ENCODE assay signal across 15 mouse cellular contexts in genomic region chr3:30952273-30953070, GRCm38 (mm10). TPM values are rescaled to one million over a fixed set of nuclear protein-coding genes. Genes with fewer than 3 reads are reported as not detected.
A peak's percentile ranks its signal among the peaks of the same experiment; 100 is the strongest.
DNase-seq lines count a peak whose midpoint lies in the region; ATAC-seq and TF ChIP-seq lines count a peak whose summit lies in the region.
"Had no signal": no experiment of that assay in that cellular context is flagged by ENCODE, and none has a peak within 500 bp of the region (broad histone marks: within the 10 kb centered on the region; RNA-seq: fewer than 3 reads in every experiment).

No protein-coding gene starts in this region.

- no peaks in the 10 kb centered on the region for H3K9me3 ChIP-seq in hindbrain, embryonic 15.5 days
- H3K9me3 ChIP-seq in hindbrain, embryonic 12.5 days (replicated peaks) = no peaks in the 10 kb centered on the region
- no peaks in the 10 kb centered on the region for H3K9me3 ChIP-seq in CH12.LX (replicated peaks; ENCODE audit: low read length)
- no peaks in the 10 kb centered on the region for H3K9me3 ChIP-seq in intestine, postnatal 0 days (ENCODE audit: control insufficient read depth)
- H3K9me3 ChIP-seq: forebrain, embryonic 10.5 days; limb, embryonic 15.5 days; midbrain, embryonic 13.5 days had no signal

- WGBS in hindbrain, embryonic 15.5 days = 86% methylated on average over 12 of the region's 12 CpGs
- WGBS in hindbrain, embryonic 12.5 days = 92% methylated on average over 12 of the region's 12 CpGs
- WGBS in intestine, postnatal 0 days = 64% methylated on average over 12 of the region's 12 CpGs

- no peaks in the 10 kb centered on the region for H3K4me1 ChIP-seq in hindbrain, embryonic 15.5 days (replicated peaks)
- no peaks in the 10 kb centered on the region for H3K4me1 ChIP-seq in hindbrain, embryonic 12.5 days
- peaks cover 10 to 21% of the 10 kb centered on the region in 2 experiments for H3K4me1 ChIP-seq in CH12.LX (ENCODE audit: control insufficient read depth in 1 of 2, insufficient read depth in 2 of 2)
- no peaks in the 10 kb centered on the region for H3K4me1 ChIP-seq in intestine, postnatal 0 days (replicated peaks; ENCODE audit: control insufficient read depth, insufficient read depth, low read length)
- H3K4me1 ChIP-seq: forebrain, embryonic 10.5 days; limb, embryonic 15.5 days; midbrain, embryonic 13.5 days had no signal

- TF ChIP-seq POLR2A in CH12.LX (IDR thresholded peaks at IDR 0.05; ENCODE audit: low read depth, low read length) = peak; percentile 51

- TF ChIP-seq EP300 in CH12.LX (IDR thresholded peaks at IDR 0.05; ENCODE audit: low read length) = peak; percentile 99

- no peaks in the 10 kb centered on the region for H3K27me3 ChIP-seq in hindbrain, embryonic 15.5 days
- H3K27me3 ChIP-seq in hindbrain, embryonic 12.5 days = no peaks in the 10 kb centered on the region
- H3K27me3 ChIP-seq in CH12.LX (replicated peaks) = no peaks in the 10 kb centered on the region
- no peaks in the 10 kb centered on the region for H3K27me3 ChIP-seq in intestine, postnatal 0 days (replicated peaks; ENCODE audit: control insufficient read depth, insufficient read depth, low read length)
- H3K27me3 ChIP-seq: limb, embryonic 15.5 days; midbrain, embryonic 13.5 days had no signal

- no peak overlapping the region for H3K4me3 ChIP-seq in hindbrain, embryonic 15.5 days
- H3K4me3 ChIP-seq in hindbrain, embryonic 12.5 days = no peak overlapping the region
- peak overlapping the region in 1 of 3 experiments; percentile 1 for H3K4me3 ChIP-seq in CH12.LX (replicated peaks in 1 of 3; ENCODE audit: low read depth in 2 of 3, low read length in 2 of 3, poor library complexity in 1 of 3)
- H3K4me3 ChIP-seq in intestine, postnatal 0 days (ENCODE audit: low read depth, low read length) = no peak overlapping the region
- H3K4me3 ChIP-seq: forebrain, embryonic 10.5 days; limb, embryonic 15.5 days; midbrain, embryonic 13.5 days; myocyte had no signal

- no peak overlapping the region for H3K27ac ChIP-seq in hindbrain, embryonic 15.5 days (replicated peaks)
- H3K27ac ChIP-seq in hindbrain, embryonic 12.5 days = no peak overlapping the region
- H3K27ac ChIP-seq in CH12.LX (ENCODE audit: insufficient read depth, low read depth) = peak overlapping the region; percentile 90
- H3K27ac ChIP-seq in intestine, postnatal 0 days (ENCODE audit: low read depth, low read length) = no peak overlapping the region
- H3K27ac ChIP-seq: forebrain, embryonic 10.5 days; limb, embryonic 15.5 days; midbrain, embryonic 13.5 days had no signal

- DNase-seq in CH12.LX (ENCODE audit: extremely low read depth) = peak; percentile 86
- DNase-seq in brain, adult 2 months (ENCODE audit: low read depth, low spot score) = peak; percentile 28
- DNase-seq in spleen, postnatal 10 days (ENCODE audit: low spot score in 2 of 2) = no peak
- DNase-seq in frontal cortex, adult 2 months (ENCODE audit: extremely low spot score in 1 of 2, low spot score in 1 of 2) = no peak
- DNase-seq: heart, postnatal 14 days; layer of hippocampus, adult 9-11 months; liver, postnatal 0 days; thymus, postnatal 14 days had no signal

- no peak for TF ChIP-seq CTCF in CH12.LX (conservative IDR thresholded peaks at IDR 0.05 in 1 of 2, IDR thresholded peaks at IDR 0.05 in 1 of 2; ENCODE audit: low read depth in 2 of 2, low read length in 2 of 2)
- no peak for TF ChIP-seq CTCF in intestine, postnatal 0 days (IDR thresholded peaks at IDR 0.05; ENCODE audit: low read depth)

- peak; percentile 48; the same call in 1 of the 2 replicates for ATAC-seq in hindbrain, embryonic 15.5 days (ENCODE audit: low FRiP score, low read depth)
- ATAC-seq in hindbrain, embryonic 12.5 days (ENCODE audit: low FRiP score) = no peak
- peak; percentile 74; the same call in 1 of the 2 replicates for ATAC-seq in intestine, postnatal 0 days
- ATAC-seq: liver, postnatal 0 days; midbrain, embryonic 13.5 days had no signal

- no peak overlapping the region for H3K9ac ChIP-seq in hindbrain, embryonic 15.5 days
- no peak overlapping the region for H3K9ac ChIP-seq in hindbrain, embryonic 12.5 days
- no peak overlapping the region for H3K9ac ChIP-seq in CH12.LX (ENCODE audit: insufficient read depth, low read depth)
- H3K9ac ChIP-seq in intestine, postnatal 0 days (ENCODE audit: low read depth, low read length) = no peak overlapping the region
- H3K9ac ChIP-seq: limb, embryonic 15.5 days; liver, postnatal 0 days; midbrain, embryonic 13.5 days had no signal

- H3K79me2 ChIP-seq in CH12.LX (replicated peaks; ENCODE audit: control insufficient read depth, extremely low read depth, insufficient read depth, poor library complexity, severe bottlenecking) = no peaks in the 10 kb centered on the region; the same call in 1 of the 2 replicates

- H3K36me3 ChIP-seq in hindbrain, embryonic 15.5 days = peaks cover 54% of the 10 kb centered on the region
- H3K36me3 ChIP-seq in hindbrain, embryonic 12.5 days = peaks cover 51% of the 10 kb centered on the region
- peaks cover 30 to 68% of the 10 kb centered on the region in 2 experiments for H3K36me3 ChIP-seq in CH12.LX (replicated peaks in 1 of 2; ENCODE audit: control insufficient read depth in 1 of 2, insufficient read depth in 1 of 2, low read length in 1 of 2)
- H3K36me3 ChIP-seq in intestine, postnatal 0 days (ENCODE audit: control insufficient read depth, insufficient read depth) = peaks cover 53% of the 10 kb centered on the region

- dilution Hi-C loops in CH12.LX (cut with MboI; ENCODE audit: extremely low pct_ligation_motif_present, extremely low pct_unique_long_range_greater_than_20kb, low sequenced_read_pairs) = no loop called here

- no peak for TF ChIP-seq RAD21 in CH12.LX (IDR thresholded peaks at IDR 0.05; ENCODE audit: low read depth, low read length)

- H3K4me2 ChIP-seq in hindbrain, embryonic 15.5 days = no peak overlapping the region
- H3K4me2 ChIP-seq in hindbrain, embryonic 12.5 days (replicated peaks) = no peak overlapping the region
- peak overlapping the region; percentile 86 for H3K4me2 ChIP-seq in CH12.LX (ENCODE audit: insufficient read depth, low read depth, poor library complexity, severe bottlenecking)
- H3K4me2 ChIP-seq in intestine, postnatal 0 days (replicated peaks; ENCODE audit: low read depth) = no peak overlapping the region
- H3K4me2 ChIP-seq: limb, embryonic 15.5 days; midbrain, embryonic 13.5 days had no signal

- in situ Hi-C loops in CH12.LX (cut with MboI; ENCODE audit: low pct_ligation_motif_present, low pct_unique_long_range_greater_than_20kb, low sequenced_read_pairs) = loop anchor here (25.0 kb wide), 1 partner anchor 90 kb away; the partner anchor contains the start of gene Gpr160

TF ChIP-seq in CH12.LX, 34 proteins besides CTCF, POLR2A, EP300 and RAD21 (continues in another document):
- TF ChIP-seq ZMIZ1 (IDR thresholded peaks at IDR 0.05; ENCODE audit: low read depth, low read length) (no peak), ZNF384 (IDR thresholded peaks at IDR 0.05; ENCODE audit: low read depth, low read length) (peak; percentile 99), SIN3A (IDR thresholded peaks at IDR 0.05; ENCODE audit: low read length) (peak; percentile 69; the same call in 1 of the 2 replicates), E2F4 (IDR thresholded peaks at IDR 0.05; ENCODE audit: insufficient replicate concordance, low read depth, low read length) (no peak), NELFE (IDR thresholded peaks at IDR 0.05; ENCODE audit: low read depth, low read length) (no peak), ETS1 (conservative IDR thresholded peaks at IDR 0.05; ENCODE audit: low read depth, low read length) (peak; percentile 67), USF2 (conservative IDR thresholded peaks at IDR 0.05; ENCODE audit: low read depth, low read length) (no peak), KAT2A (IDR thresholded peaks at IDR 0.05; ENCODE audit: insufficient replicate concordance, low read length) (no peak), RCOR1 (conservative IDR thresholded peaks at IDR 0.05; ENCODE audit: low read depth, low read length) (peak; percentile 98), HCFC1 (IDR thresholded peaks at IDR 0.05; ENCODE audit: low read depth, low read length) (no peak), USF1 (IDR thresholded peaks at IDR 0.05; ENCODE audit: low read depth, low read length) (no peak), NRF1 (IDR thresholded peaks at IDR 0.05; ENCODE audit: low read depth, low read length) (no peak), TCF12 (IDR thresholded peaks at IDR 0.05; ENCODE audit: low read depth, low read length) (peak; percentile 96), SMC3 (IDR thresholded peaks at IDR 0.05; ENCODE audit: low read depth, low read length) (no peak), TBP (conservative IDR thresholded peaks at IDR 0.05; ENCODE audit: low read depth, low read length) (peak; percentile 57; the same call in 1 of the 2 replicates), ZKSCAN1 (IDR thresholded peaks at IDR 0.05; ENCODE audit: borderline replicate concordance, low read depth, low read length) (no peak), CHD1 (IDR thresholded peaks at IDR 0.05; ENCODE audit: low read depth, low read length) (peak; percentile 63; the same call in 1 of the 2 replicates), MAZ (IDR thresholded peaks at IDR 0.05; ENCODE audit: low read depth, low read length) (peak; percentile 88; the same call in 1 of the 2 replicates), MEF2A (IDR thresholded peaks at IDR 0.05; ENCODE audit: borderline replicate concordance, low read depth, low read length) (peak; percentile 75; the same call in 1 of the 2 replicates), JUND (conservative IDR thresholded peaks at IDR 0.05; ENCODE audit: low read depth, low read length) (peak; percentile 99), GABPA (IDR thresholded peaks at IDR 0.05; ENCODE audit: insufficient replicate concordance, low read depth, low read length) (no peak)

RNA-seq across cellular contexts. Expression of gene Phc3, which starts 16.7 kb away (rescaled TPM):
- 7.7 and 8.1 TPM in 2 replicates for polyA plus RNA-seq in hindbrain, embryonic 15.5 days (2015; fragmentation: Nextera tagmentation; extraction: Ambion mirVana)
- 6.5 and 8.1 TPM in 2 replicates for polyA plus RNA-seq in hindbrain, embryonic 12.5 days (2016; fragmentation: Nextera tagmentation; extraction: Ambion mirVana)
- total RNA-seq in CH12.LX (2012; rRNA removed) (8.4 and 9.2 TPM in 2 replicates), CH12.LX (2014; rRNA removed) (8.8 and 10.3 TPM in 2 replicates)
- 10.9 and 13.5 TPM in 2 replicates for polyA plus RNA-seq in CH12.LX (2012; ENCODE audit: insufficient read length, low read depth)
- 3.5 and 3.8 TPM in 2 replicates for polyA plus RNA-seq in intestine, postnatal 0 days (2015; fragmentation: Nextera tagmentation; extraction: Ambion mirVana)
- polyA plus RNA-seq in frontal cortex, adult 2 months (2012; rRNA removed) = 22.5 and 23.5 TPM in 2 replicates

RNA-seq across cellular contexts. Expression of gene Prkci, which starts 43.1 kb away (rescaled TPM):
- polyA plus RNA-seq in hindbrain, embryonic 15.5 days (2015; fragmentation: Nextera tagmentation; extraction: Ambion mirVana) = 26.2 and 28.6 TPM in 2 replicates
- polyA plus RNA-seq in hindbrain, embryonic 12.5 days (2016; fragmentation: Nextera tagmentation; extraction: Ambion mirVana) = 38.6 and 39.9 TPM in 2 replicates
- 14.8 and 14.9 TPM in 2 replicates for total RNA-seq in CH12.LX (2012; rRNA removed)
- 16.7 and 17.2 TPM in 2 replicates for total RNA-seq in CH12.LX (2014; rRNA removed)
- polyA plus RNA-seq in CH12.LX (2012; ENCODE audit: insufficient read length, low read depth) = 17.1 and 18.3 TPM in 2 replicates
- 14.0 and 14.5 TPM in 2 replicates for polyA plus RNA-seq in intestine, postnatal 0 days (2015; fragmentation: Nextera tagmentation; extraction: Ambion mirVana)
- 38.2 and 39.1 TPM in 2 replicates for polyA plus RNA-seq in frontal cortex, adult 2 months (2012; rRNA removed)

Comparison
In these comparisons a context has a peak if more than half of its experiments do, and no peak if none do; other contexts are left out.
1. DNase-seq: peak in CH12.LX (single experiment) and brain, adult 2 months (single experiment); none in spleen, postnatal 10 days (0 of 2) and frontal cortex, adult 2 months (0 of 2).